Mouse (Mus musculus): ENCODE results near the gene Idh1. TPM values are rescaled to one million over a fixed set of nuclear protein-coding genes. Genes with fewer than 3 reads are reported as not detected.

The Idh1 gene
- polyA plus RNA-seq, 1 experiment = 18.4 TPM

DNA sequence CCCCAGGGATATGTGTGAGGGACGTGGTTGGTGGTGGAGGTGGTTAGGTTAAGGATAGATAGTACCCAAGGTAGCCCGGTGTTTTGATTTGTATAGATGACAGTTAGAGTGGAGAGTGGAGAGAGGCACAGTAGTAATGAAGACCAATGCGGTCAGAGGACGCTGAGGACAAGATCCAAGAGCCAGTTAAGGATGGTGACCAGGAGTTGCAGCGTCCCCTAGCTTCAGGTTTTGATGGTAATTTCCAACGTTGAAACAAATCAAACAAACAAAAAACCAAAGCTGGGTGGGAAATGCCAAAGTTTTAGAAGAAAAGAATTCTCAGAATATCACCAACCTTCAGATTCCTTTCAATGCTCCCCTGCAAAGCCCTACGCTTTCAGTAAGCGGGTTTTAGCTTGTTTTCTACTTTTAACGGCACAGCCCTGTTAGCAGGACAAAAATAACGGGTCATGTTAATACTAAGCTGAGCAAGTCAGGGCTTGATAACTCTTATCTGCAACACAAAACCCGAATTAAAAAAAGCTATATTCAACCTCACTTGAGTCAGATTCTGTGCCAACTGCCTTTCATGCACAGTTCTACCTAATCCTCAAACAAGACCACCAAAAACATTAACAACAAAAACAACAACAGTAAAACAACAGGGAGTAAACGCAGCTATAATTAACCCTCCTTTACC is 635 bp downstream of the Idh1 start:
- peak overlapping the region; percentile 71 for H3K27ac ChIP-seq (ENCODE audit: control insufficient read depth, insufficient read depth, low read depth, low read length)
- peaks cover 6% of the 10 kb centered on the region; the same call in 1 of the 2 replicates for H3K4me1 ChIP-seq (ENCODE audit: control insufficient read depth, insufficient read depth, low read length)
- no peaks in the 10 kb centered on the region for H3K36me3 ChIP-seq (ENCODE audit: control insufficient read depth, insufficient read depth, low read length)
- TF ChIP-seq CTCF (IDR thresholded peaks at IDR 0.05; ENCODE audit: control insufficient read depth, insufficient read depth, insufficient replicate concordance, low read depth, low read length) (no peak), POLR2A (IDR thresholded peaks at IDR 0.05; ENCODE audit: control insufficient read depth, low read depth, low read length) (no peak)
- H3K27me3 ChIP-seq (ENCODE audit: control insufficient read depth, insufficient read depth, low read length) = no peaks in the 10 kb centered on the region
- H3K4me3 ChIP-seq (ENCODE audit: control insufficient read depth, low read depth, low read length) = peak overlapping the region; percentile 86

DNA sequence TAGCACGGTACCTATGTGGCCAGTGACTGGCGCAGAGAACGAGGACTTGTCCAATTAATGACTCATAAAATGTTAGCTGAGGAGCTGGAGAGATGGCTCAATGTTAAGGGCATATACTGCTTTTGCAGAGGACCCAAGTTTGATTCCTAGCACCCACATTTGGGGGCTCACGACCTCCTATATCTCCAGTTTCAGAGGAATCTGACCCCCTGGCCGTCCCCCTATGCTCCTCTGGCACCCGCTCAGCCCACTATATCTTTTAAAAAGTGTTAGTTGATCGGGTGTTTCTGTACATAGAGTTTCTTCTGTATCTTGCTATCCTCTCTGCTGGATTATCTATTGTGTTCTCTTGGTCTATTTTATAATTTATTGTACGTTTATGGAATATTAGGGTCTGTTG is 1.3 kb downstream of the Idh1 start:
- Histone ChIP-seq H3K27ac (ENCODE audit: control insufficient read depth, insufficient read depth, low read depth, low read length) (no peak overlapping the region), H3K4me1 (ENCODE audit: control insufficient read depth, insufficient read depth, low read length) (peaks cover 6% of the 10 kb centered on the region; the same call in 1 of the 2 replicates)
- TF ChIP-seq POLR2A (IDR thresholded peaks at IDR 0.05; ENCODE audit: control insufficient read depth, low read depth, low read length) (no peak), CTCF (IDR thresholded peaks at IDR 0.05; ENCODE audit: control insufficient read depth, insufficient read depth, insufficient replicate concordance, low read depth, low read length) (no peak)

GRCm38 (mm10) chr1:65183994-65184393 is 2.3 kb downstream of the Idh1 start:
- TF ChIP-seq POLR2A (IDR thresholded peaks at IDR 0.05; ENCODE audit: control insufficient read depth, low read depth, low read length) = no peak
- TF ChIP-seq CTCF (IDR thresholded peaks at IDR 0.05; ENCODE audit: control insufficient read depth, insufficient read depth, insufficient replicate concordance, low read depth, low read length) = no peak

More for the DNA sequence above, 1.3 kb downstream of the Idh1 start:
- no peak overlapping the region for H3K4me3 ChIP-seq (ENCODE audit: control insufficient read depth, low read depth, low read length)
- no peaks in the 10 kb centered on the region for H3K36me3 ChIP-seq (ENCODE audit: control insufficient read depth, insufficient read depth, low read length)
- no peaks in the 10 kb centered on the region for H3K27me3 ChIP-seq (ENCODE audit: control insufficient read depth, insufficient read depth, low read length)

GRCm38 (mm10) chr1:65181459-65181858 is 4.8 kb downstream of the Idh1 start:
- no peak overlapping the region for H3K27ac ChIP-seq (ENCODE audit: control insufficient read depth, insufficient read depth, low read depth, low read length)
- H3K36me3 ChIP-seq (ENCODE audit: control insufficient read depth, insufficient read depth, low read length) = no peaks in the 10 kb centered on the region
- no peaks in the 10 kb centered on the region for H3K27me3 ChIP-seq (ENCODE audit: control insufficient read depth, insufficient read depth, low read length)
- no peak overlapping the region for H3K4me3 ChIP-seq (ENCODE audit: control insufficient read depth, low read depth, low read length)
- TF ChIP-seq POLR2A (IDR thresholded peaks at IDR 0.05; ENCODE audit: control insufficient read depth, low read depth, low read length) = no peak
- TF ChIP-seq CTCF (IDR thresholded peaks at IDR 0.05; ENCODE audit: control insufficient read depth, insufficient read depth, insufficient replicate concordance, low read depth, low read length) = no peak
- H3K4me1 ChIP-seq (ENCODE audit: control insufficient read depth, insufficient read depth, low read length) = peaks cover 10% of the 10 kb centered on the region

More at GRCm38 (mm10) chr1:65183994-65184393, 2.3 kb downstream of the Idh1 start:
- H3K4me3 ChIP-seq (ENCODE audit: control insufficient read depth, low read depth, low read length) = no peak overlapping the region
- no peak overlapping the region for H3K27ac ChIP-seq (ENCODE audit: control insufficient read depth, insufficient read depth, low read depth, low read length)
- no peaks in the 10 kb centered on the region for H3K36me3 ChIP-seq (ENCODE audit: control insufficient read depth, insufficient read depth, low read length)
- peaks cover 10% of the 10 kb centered on the region for H3K4me1 ChIP-seq (ENCODE audit: control insufficient read depth, insufficient read depth, low read length)
- no peaks in the 10 kb centered on the region for H3K27me3 ChIP-seq (ENCODE audit: control insufficient read depth, insufficient read depth, low read length)

- H3K4me1 ChIP-seq (ENCODE audit: control insufficient read depth, insufficient read depth, low read length) = peaks cover 9% of the 10 kb centered on the region
- H3K4me3 ChIP-seq (ENCODE audit: control insufficient read depth, low read depth, low read length) = no peak overlapping the region
- H3K27me3 ChIP-seq (ENCODE audit: control insufficient read depth, insufficient read depth, low read length) = no peaks in the 10 kb centered on the region
- no peaks in the 10 kb centered on the region for H3K36me3 ChIP-seq (ENCODE audit: control insufficient read depth, insufficient read depth, low read length)
- no peak for TF ChIP-seq POLR2A (IDR thresholded peaks at IDR 0.05; ENCODE audit: control insufficient read depth, low read depth, low read length)
- TF ChIP-seq CTCF (IDR thresholded peaks at IDR 0.05; ENCODE audit: control insufficient read depth, insufficient read depth, insufficient replicate concordance, low read depth, low read length) = no peak
- H3K27ac ChIP-seq (ENCODE audit: control insufficient read depth, insufficient read depth, low read depth, low read length) = no peak overlapping the region
Measured at GRCm38 (mm10) chr1:65179634-65180249, 6.6 kb downstream of the Idh1 start.

GRCm38 (mm10) chr1:65178902-65179432 is 7.3 kb downstream of the Idh1 start:
- peak overlapping the region; percentile 87 for H3K27ac ChIP-seq (ENCODE audit: control insufficient read depth, insufficient read depth, low read depth, low read length)
- H3K36me3 ChIP-seq (ENCODE audit: control insufficient read depth, insufficient read depth, low read length) = no peaks in the 10 kb centered on the region
- peaks cover 9% of the 10 kb centered on the region for H3K4me1 ChIP-seq (ENCODE audit: control insufficient read depth, insufficient read depth, low read length)
- TF ChIP-seq CTCF (IDR thresholded peaks at IDR 0.05; ENCODE audit: control insufficient read depth, insufficient read depth, insufficient replicate concordance, low read depth, low read length) = peak; percentile 84; the same call in 1 of the 2 replicates
- peak; percentile 56; the same call in 1 of the 2 replicates for TF ChIP-seq POLR2A (IDR thresholded peaks at IDR 0.05; ENCODE audit: control insufficient read depth, low read depth, low read length)
- H3K27me3 ChIP-seq (ENCODE audit: control insufficient read depth, insufficient read depth, low read length) = no peaks in the 10 kb centered on the region
- peak overlapping the region; percentile 91 for H3K4me3 ChIP-seq (ENCODE audit: control insufficient read depth, low read depth, low read length)
